Mouse (Mus musculus) urinary bladder, postnatal 10 days (tissue): ENCODE measurements around the gene Ankrd11.

Source experiments
- DNase-seq: peaks from one replicate; pipeline ENCODE4 v3.0.0; 2022; ENCODE audit warnings: low spot score

Gene Ankrd11

GRCm38 (mm10) chr8:122960932-122961331 lies 81.1 kb downstream of the Ankrd11 start:
- DNase-seq = no peak

- DNase-seq = no peak
These were observed 81.8 kb downstream of the Ankrd11 start for GRCm38 (mm10) chr8:122960323-122960722.

GRCm38 (mm10) chr8:122955997-122956396 lies 86.1 kb downstream of the Ankrd11 start:
- no peak for DNase-seq

GRCm38 (mm10) chr8:122955195-122955594 lies 86.9 kb downstream of the Ankrd11 start:
- DNase-seq = no peak

- no peak for DNase-seq
These were observed 87.8 kb downstream of the Ankrd11 start for GRCm38 (mm10) chr8:122954090-122954799.

- no peak for DNase-seq
These were observed 89.0 kb downstream of the Ankrd11 start for GRCm38 (mm10) chr8:122953028-122953427.

- no peak for DNase-seq
These were observed 90.6 kb downstream of the Ankrd11 start for GRCm38 (mm10) chr8:122951456-122951855.

- no peak for DNase-seq
These were observed 92.4 kb downstream of the Ankrd11 start for GRCm38 (mm10) chr8:122949701-122950100.

- DNase-seq = no peak
These were observed 96.3 kb downstream of the Ankrd11 start for GRCm38 (mm10) chr8:122945775-122946174.

- no peak for DNase-seq
These were observed 99.0 kb downstream of the Ankrd11 start for GRCm38 (mm10) chr8:122942803-122943713.

GRCm38 (mm10) chr8:122938591-122938990 lies 103.5 kb downstream of the Ankrd11 start:
- DNase-seq = no peak

GRCm38 (mm10) chr8:122938170-122938569 lies 103.9 kb downstream of the Ankrd11 start:
- DNase-seq = no peak

- DNase-seq = no peak
These were observed 104.5 kb downstream of the Ankrd11 start for GRCm38 (mm10) chr8:122937545-122938053.

- no peak for DNase-seq
These were observed 106.2 kb downstream of the Ankrd11 start for GRCm38 (mm10) chr8:122935912-122936311.

GRCm38 (mm10) chr8:122935118-122935517 lies 107.0 kb downstream of the Ankrd11 start:
- no peak for DNase-seq

- DNase-seq = no peak
These were observed 108.1 kb downstream of the Ankrd11 start for GRCm38 (mm10) chr8:122933973-122934372.

- no peak for DNase-seq
These were observed 109.5 kb downstream of the Ankrd11 start for GRCm38 (mm10) chr8:122932561-122932959.

- DNase-seq = no peak
These were observed 110.1 kb downstream of the Ankrd11 start for GRCm38 (mm10) chr8:122931834-122932560.

GRCm38 (mm10) chr8:122928631-122929224 lies 113.3 kb downstream of the Ankrd11 start:
- DNase-seq = no peak

- DNase-seq = no peak
These were observed 114.2 kb downstream of the Ankrd11 start for GRCm38 (mm10) chr8:122927841-122928240.

- no peak for DNase-seq
These were observed 115.3 kb downstream of the Ankrd11 start for GRCm38 (mm10) chr8:122926782-122927181.
